Mouse (Mus musculus): Measurements from ENCODE around the gene Gm6370. TPM values are rescaled to one million over a fixed set of nuclear protein-coding genes. Genes with fewer than 3 reads are reported as not detected.
"Not testable (repeated sequence)": the region's sequence is repeated elsewhere in the genome, so short reads cannot be mapped to it uniquely, and the experiment has no call there.

The Gm6370 gene
- not detected for total RNA-seq (2018; cell fraction: chromatin; rRNA removed)
- total RNA-seq (2018; cell fraction: cytosol; rRNA removed), result not detected
- total RNA-seq (2018; cell fraction: nucleus; rRNA removed), result not detected
- not detected in 3 replicates for polyA plus RNA-seq (2018)

DNA sequence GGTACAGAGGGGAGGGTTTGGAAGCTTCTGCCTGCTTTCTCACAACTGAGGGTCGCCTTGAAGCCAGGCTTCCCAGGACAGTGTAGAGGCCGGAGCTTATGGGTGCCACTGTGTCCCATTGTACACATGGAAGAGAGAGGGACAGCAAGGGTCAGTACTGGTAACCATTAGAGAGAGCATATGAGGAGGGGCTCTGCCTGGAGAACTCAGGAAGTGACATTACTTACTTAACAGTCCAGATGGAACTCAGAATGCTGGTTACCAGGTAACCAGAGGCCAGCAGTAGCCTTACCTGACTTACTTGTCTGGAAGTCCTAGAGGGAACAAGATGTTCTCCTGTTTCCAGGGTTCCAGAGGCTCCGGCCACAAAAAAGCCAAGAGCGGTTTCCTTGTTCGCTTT is at the start of gene Gm6370:
Gm6370 (plus strand) TSS at position 301 of the 400 bp plus-strand sequence.
- H3K79me2 ChIP-seq (ENCODE audit: inconsistent target); H3K36me3 ChIP-seq (ENCODE audit: inconsistent target); H3K27ac ChIP-seq; H3K4me3 ChIP-seq (ENCODE audit: inconsistent target): not testable (repeated sequence)
- no CpG with 5 or more reads among the region's 5 CpGs for WGBS (ENCODE audit: missing documents)

DNA sequence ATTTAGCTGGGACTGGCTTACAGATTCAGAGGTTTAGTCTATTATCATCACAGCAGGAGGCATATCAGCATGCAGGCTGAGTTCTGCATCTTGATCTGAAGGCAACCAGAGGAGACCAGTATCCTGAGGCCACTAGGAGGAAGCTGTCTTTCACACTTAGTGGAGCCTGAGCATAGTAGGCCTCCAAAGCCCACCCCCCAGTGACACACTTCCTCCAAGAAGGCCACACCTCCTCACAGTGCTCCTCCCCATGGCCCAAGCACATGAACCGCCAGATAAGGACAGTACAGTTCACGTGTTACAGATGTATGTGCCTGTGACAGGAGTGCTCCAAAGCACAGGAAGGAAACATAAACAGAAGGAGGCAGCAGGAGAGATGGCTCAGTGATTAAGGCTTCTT is 48.4 kb upstream of the Gm6370 start:
- no peaks in the 10 kb centered on the region for H3K79me2 ChIP-seq (ENCODE audit: inconsistent target)
- WGBS (ENCODE audit: missing documents), result 36% methylated on average over 2 of the region's 2 CpGs
- no peak overlapping the region for H3K27ac ChIP-seq
- no peak overlapping the region for H3K4me3 ChIP-seq (ENCODE audit: inconsistent target)
- no peaks in the 10 kb centered on the region for H3K36me3 ChIP-seq (ENCODE audit: inconsistent target)

DNA sequence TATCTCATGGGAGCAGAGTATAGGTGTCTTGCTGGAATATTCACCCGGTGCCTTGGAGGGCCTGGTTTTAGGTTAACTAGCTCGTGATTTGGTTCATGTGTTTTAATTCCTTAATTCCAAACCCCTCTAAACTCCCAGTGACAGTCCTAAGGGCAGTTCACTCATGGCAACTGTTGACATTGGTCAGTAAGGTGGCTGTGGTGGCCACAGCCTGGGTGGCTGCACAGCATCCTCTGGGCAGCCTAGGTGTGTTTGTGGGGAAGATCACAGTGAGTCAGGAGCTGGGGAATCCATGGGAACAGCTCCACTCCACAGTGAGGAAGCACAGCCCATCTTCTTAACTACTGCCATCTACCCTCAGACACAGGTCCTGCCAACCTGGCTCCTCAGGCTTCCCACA is 44.5 kb upstream of the Gm6370 start:
- WGBS (ENCODE audit: missing documents), result 83% methylated on average over 2 of the region's 2 CpGs
- Histone ChIP-seq H3K27ac (no peak overlapping the region), H3K79me2 (ENCODE audit: inconsistent target) (no peaks in the 10 kb centered on the region), H3K36me3 (ENCODE audit: inconsistent target) (no peaks in the 10 kb centered on the region), H3K4me3 (ENCODE audit: inconsistent target) (no peak overlapping the region)

DNA sequence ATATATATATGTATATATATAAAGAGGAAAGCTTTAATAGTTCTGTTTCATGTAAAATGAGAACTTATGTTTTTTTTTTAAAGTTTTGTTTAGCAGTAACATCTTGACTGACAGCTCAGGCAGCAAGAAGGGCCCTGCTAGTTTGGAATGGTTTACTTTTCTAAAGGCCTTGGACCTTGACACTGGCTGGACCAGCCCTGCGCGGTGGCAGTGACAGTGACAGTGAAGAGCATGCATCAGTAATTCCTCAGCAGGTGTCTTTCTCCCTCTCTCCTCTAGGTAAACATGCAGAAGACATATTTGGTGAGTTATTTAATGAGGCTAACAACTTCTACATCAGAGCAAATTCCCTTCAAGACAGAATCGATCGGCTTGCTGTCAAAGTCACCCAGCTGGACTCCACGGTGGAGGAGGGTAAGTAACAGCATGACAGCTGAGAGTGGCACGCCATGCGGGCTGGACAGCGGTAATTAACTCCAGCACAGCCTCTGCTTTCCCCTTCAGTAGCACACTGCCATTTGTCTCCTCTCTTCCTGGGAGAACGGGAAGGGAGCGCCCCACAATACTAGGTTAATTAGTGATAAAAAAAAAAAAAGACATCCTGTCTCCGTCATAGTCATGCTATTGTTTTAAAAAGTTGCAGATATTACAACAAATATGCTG is 39.4 kb upstream of the Gm6370 start:
- 89% methylated on average over 11 of the region's 11 CpGs for WGBS (ENCODE audit: missing documents)

DNA sequence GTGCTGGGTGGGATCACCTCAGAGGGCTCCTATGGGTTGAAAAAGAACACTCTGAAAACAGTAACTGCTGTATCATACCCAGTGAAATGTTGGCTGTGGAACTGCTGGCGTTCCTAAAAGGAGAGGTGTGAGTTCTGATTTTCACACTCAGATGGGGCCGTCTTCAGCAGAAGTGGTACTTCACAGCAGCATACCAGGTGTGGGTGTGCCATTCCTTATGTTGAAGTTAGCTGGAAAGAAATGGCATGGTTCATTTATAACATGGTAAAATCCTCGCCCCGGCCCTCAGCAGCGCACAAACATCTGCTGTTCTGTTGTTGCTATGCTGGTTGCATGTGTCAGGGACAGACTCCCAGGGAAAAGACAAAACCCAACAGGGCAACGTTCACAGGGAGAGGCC is 37.6 kb upstream of the Gm6370 start:
- no peak overlapping the region for H3K27ac ChIP-seq
- H3K36me3 ChIP-seq (ENCODE audit: inconsistent target), result no peaks in the 10 kb centered on the region
- H3K4me3 ChIP-seq (ENCODE audit: inconsistent target), result no peak overlapping the region
- no peaks in the 10 kb centered on the region for H3K79me2 ChIP-seq (ENCODE audit: inconsistent target)
- 88% methylated on average over 6 of the region's 6 CpGs for WGBS (ENCODE audit: missing documents)

More for the DNA sequence above, 39.4 kb upstream of the Gm6370 start:
- H3K36me3 ChIP-seq (ENCODE audit: inconsistent target), result no peaks in the 10 kb centered on the region
- H3K27ac ChIP-seq, result no peak overlapping the region
- H3K79me2 ChIP-seq (ENCODE audit: inconsistent target), result no peaks in the 10 kb centered on the region
- H3K4me3 ChIP-seq (ENCODE audit: inconsistent target), result no peak overlapping the region

DNA sequence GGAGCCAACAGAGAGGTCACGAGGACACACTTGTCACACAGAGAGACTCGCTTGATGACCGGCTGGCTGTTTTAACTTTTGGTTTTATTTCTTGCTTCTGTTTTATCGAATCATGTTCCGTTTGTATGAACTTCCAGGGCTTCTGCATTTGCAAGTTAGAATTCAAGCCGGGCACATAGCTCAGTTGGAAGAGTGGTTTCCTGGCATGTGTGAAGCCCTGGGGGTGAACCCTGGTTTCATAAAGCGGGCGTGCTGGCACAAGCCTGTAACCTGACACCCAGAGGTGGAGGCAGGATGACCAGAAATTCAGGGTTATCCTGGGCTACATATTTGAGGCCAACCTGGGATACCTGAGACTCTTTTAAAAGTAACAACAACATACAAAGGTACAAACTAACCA is 29.6 kb upstream of the Gm6370 start:
- no peak overlapping the region for H3K4me3 ChIP-seq (ENCODE audit: inconsistent target)
- no peaks in the 10 kb centered on the region for H3K36me3 ChIP-seq (ENCODE audit: inconsistent target)
- H3K27ac ChIP-seq, result no peak overlapping the region
- 28% methylated on average over 8 of the region's 8 CpGs for WGBS (ENCODE audit: missing documents)
- no peaks in the 10 kb centered on the region for H3K79me2 ChIP-seq (ENCODE audit: inconsistent target)

DNA sequence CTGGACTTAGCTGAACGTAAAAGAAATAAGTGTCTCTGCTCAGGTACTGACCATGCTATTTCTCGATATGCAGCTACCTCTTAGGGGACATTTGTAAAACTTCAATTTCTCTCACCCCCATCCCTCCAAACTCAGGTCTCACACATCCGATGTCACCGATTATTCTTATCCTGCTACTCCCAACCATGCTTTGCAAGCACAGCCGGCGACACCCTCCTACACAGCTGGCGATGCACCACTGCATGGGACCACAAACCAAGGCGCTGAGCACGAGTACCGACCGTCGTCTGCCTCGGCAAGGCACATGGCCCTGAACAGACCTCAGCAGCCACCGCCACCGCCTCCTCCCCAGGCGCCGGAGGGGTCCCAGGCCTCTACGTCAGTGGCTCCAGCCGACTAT is 24.5 kb upstream of the Gm6370 start:
- no peak overlapping the region for H3K4me3 ChIP-seq (ENCODE audit: inconsistent target)

DNA sequence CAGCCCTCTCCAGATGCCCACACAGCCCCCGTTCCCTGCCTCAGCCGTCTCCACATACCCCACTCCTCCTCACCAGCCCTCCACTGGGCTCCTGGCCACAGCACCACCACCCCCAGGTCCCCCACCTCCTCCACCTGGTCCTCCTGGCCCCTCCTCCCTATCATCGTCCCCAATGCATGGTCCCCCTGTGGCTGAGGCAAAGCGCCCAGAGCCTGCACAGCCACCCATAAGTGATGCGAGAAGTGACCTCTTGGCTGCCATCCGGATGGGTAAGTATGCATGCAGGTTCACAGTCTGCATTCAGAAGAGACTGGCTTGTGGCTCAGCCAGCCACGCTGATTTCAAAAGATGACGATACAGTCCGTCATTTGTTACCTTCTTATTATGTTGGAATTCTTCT is 22.9 kb upstream of the Gm6370 start:
- no peaks in the 10 kb centered on the region for H3K36me3 ChIP-seq (ENCODE audit: inconsistent target)
- 91% methylated on average over 7 of the region's 9 CpGs for WGBS (ENCODE audit: missing documents)
- H3K27ac ChIP-seq, result no peak overlapping the region
- no peak overlapping the region for H3K4me3 ChIP-seq (ENCODE audit: inconsistent target)
- H3K79me2 ChIP-seq (ENCODE audit: inconsistent target), result no peaks in the 10 kb centered on the region

More for the DNA sequence above, 24.5 kb upstream of the Gm6370 start:
- Histone ChIP-seq H3K36me3 (ENCODE audit: inconsistent target) (no peaks in the 10 kb centered on the region), H3K27ac (no peak overlapping the region), H3K79me2 (ENCODE audit: inconsistent target) (no peaks in the 10 kb centered on the region)
- WGBS (ENCODE audit: missing documents), result 95% methylated on average over 19 of the region's 19 CpGs

DNA sequence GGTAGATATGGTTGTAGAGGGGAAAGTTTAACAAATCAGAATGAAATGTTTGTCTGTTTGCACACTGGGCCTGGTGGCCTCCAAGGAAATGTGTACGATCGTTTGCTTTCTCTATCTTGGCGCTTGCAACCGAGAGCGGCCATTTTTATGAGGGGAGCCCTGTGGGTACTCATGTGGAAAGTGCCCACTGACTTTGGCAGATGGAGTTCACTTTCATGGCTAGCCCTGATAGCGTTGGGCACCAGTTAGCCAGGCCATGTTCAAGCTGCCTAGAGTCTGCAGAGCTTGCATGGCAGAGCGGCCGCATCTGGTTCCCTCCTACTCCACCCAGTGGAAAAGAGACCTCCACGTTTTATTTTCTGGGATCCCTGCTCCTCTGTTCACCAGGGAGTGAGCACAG is 20.3 kb upstream of the Gm6370 start:
- Histone ChIP-seq H3K27ac (no peak overlapping the region), H3K36me3 (ENCODE audit: inconsistent target) (no peaks in the 10 kb centered on the region), H3K4me3 (ENCODE audit: inconsistent target) (no peak overlapping the region), H3K79me2 (ENCODE audit: inconsistent target) (no peaks in the 10 kb centered on the region)
- WGBS (ENCODE audit: missing documents), result 83% methylated on average over 9 of the region's 9 CpGs

DNA sequence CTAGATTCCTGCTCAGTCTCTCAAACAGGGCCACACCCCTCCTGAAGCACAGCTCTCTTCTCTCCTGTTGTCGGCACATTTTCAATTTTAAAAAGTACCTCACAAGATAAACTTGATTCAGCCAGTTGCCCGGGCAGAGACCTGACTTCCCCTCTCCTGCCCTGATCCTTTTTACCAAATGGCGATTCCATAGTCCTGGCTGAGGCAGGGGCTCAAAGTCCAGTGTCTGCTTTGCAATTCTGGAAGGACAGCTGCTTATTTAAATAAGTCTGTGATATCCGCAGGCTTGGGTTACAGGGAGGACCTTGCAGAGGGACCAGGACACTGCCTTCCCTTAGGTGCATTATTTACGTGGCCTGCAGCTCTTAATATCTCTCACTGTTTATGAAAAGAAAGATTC is 19.9 kb upstream of the Gm6370 start:
- no peaks in the 10 kb centered on the region for H3K79me2 ChIP-seq (ENCODE audit: inconsistent target)
- no peaks in the 10 kb centered on the region for H3K36me3 ChIP-seq (ENCODE audit: inconsistent target)
- 91% methylated on average over 5 of the region's 5 CpGs for WGBS (ENCODE audit: missing documents)
- H3K4me3 ChIP-seq (ENCODE audit: inconsistent target), result no peak overlapping the region
- H3K27ac ChIP-seq, result no peak overlapping the region

DNA sequence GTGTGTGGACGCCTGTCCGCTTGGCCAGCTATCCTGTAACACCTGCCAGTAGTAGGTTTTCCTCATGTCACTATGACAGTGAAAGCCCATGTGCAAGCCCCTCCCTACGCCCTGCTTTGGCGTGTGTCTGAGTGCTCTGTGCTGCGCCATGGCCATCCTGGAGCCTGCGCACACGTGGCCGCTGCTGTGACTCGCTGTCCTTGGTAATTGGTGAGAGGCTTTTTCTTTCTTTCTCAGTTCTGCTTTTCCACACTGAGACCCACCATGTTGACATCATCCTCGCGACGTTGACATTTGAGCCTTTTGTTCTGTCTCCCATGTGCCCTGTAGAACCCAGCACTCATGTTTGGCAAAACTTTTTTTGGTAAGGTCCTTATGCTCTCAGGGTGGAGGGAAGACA is 19.3 kb upstream of the Gm6370 start:
- 82% methylated on average over 9 of the region's 12 CpGs for WGBS (ENCODE audit: missing documents)
- Histone ChIP-seq H3K27ac (no peak overlapping the region), H3K79me2 (ENCODE audit: inconsistent target) (no peaks in the 10 kb centered on the region), H3K4me3 (ENCODE audit: inconsistent target) (no peak overlapping the region), H3K36me3 (ENCODE audit: inconsistent target) (no peaks in the 10 kb centered on the region)

DNA sequence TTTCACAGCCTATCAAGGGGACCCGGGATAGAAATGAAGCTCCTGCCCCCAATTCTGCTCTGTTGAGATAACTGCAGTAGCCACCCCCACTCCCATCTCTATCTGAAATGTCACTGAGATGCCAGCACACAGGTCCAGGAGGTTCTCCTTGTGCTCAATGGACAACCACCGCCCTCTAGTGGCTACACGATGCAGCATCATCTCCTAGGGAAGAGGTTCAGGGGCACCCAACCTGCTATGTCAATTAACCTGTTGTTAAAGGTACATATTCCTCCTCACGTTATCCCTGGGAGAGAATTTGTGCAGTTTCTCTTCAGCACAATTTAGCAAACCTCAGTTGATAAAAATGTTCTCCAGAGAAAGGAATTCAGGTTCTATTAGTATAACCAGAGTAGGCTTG is 11.6 kb upstream of the Gm6370 start:
- not testable (repeated sequence) for H3K27ac ChIP-seq; H3K4me3 ChIP-seq (ENCODE audit: inconsistent target); H3K79me2 ChIP-seq (ENCODE audit: inconsistent target); H3K36me3 ChIP-seq (ENCODE audit: inconsistent target)
- WGBS (ENCODE audit: missing documents), result 20% methylated on average over 2 of the region's 4 CpGs

DNA sequence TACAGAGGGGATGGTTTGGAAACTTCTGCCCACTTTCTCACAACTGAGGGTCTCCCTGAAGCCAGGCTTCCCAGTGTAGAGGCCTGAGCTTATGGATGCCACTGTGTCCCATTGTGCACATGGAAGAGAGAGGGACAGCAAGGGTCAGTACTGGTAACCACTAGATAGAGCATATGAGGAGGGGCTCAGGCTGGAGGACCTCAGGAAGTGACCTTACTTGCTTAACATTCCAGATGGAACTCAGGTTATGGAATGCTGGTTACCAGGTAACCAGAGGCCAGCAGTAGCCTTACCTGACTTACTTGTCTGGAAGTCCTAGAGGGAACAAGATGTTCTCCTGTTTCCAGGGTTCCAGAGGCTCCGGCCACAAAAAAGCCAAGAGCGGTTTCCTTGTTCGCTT is 9.5 kb upstream of the Gm6370 start, which contains the start of gene Gm6408:
Gm6408 (plus strand) TSS at position 301 of the 400 bp plus-strand sequence.
- not testable (repeated sequence) for H3K79me2 ChIP-seq (ENCODE audit: inconsistent target); H3K27ac ChIP-seq; H3K36me3 ChIP-seq (ENCODE audit: inconsistent target); H3K4me3 ChIP-seq (ENCODE audit: inconsistent target)
- no CpG with 5 or more reads among the region's 3 CpGs for WGBS (ENCODE audit: missing documents)

DNA sequence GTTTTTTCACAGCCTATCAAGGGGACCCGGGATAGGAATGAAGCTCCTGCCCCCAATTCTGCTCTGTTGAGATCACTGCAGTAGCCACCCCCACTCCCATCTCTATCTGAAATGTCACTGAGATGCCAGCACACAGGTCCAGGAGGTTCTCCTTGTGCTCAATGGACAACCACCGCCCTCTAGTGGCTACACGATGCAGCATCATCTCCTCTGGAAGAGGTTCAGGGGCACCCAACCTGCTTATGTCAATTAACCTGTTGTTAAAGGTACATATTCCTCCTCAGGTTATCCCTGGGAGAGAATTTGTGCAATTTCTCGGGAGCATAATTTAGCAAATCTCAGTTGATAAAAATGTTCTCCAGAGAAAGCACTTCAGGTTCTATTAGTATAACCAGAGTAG is 2.2 kb upstream of the Gm6370 start:
- not testable (repeated sequence) for H3K4me3 ChIP-seq (ENCODE audit: inconsistent target); H3K36me3 ChIP-seq (ENCODE audit: inconsistent target); H3K79me2 ChIP-seq (ENCODE audit: inconsistent target); H3K27ac ChIP-seq
- WGBS (ENCODE audit: missing documents), result 7% methylated on average over 3 of the region's 4 CpGs

DNA sequence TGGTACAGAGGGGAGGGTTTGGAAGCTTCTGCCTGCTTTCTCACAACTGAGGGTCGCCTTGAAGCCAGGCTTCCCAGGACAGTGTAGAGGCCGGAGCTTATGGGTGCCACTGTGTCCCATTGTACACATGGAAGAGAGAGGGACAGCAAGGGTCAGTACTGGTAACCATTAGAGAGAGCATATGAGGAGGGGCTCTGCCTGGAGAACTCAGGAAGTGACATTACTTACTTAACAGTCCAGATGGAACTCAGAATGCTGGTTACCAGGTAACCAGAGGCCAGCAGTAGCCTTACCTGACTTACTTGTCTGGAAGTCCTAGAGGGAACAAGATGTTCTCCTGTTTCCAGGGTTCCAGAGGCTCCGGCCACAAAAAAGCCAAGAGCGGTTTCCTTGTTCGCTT is 10.9 kb downstream of the Gm6370 start, which contains the start of gene 4930449I24Rik:
4930449I24Rik (plus strand) TSS at position 301 of the 400 bp plus-strand sequence.
- WGBS (ENCODE audit: missing documents), result no CpG with 5 or more reads among the region's 5 CpGs
- not testable (repeated sequence) for H3K79me2 ChIP-seq (ENCODE audit: inconsistent target); H3K4me3 ChIP-seq (ENCODE audit: inconsistent target); H3K27ac ChIP-seq; H3K36me3 ChIP-seq (ENCODE audit: inconsistent target)

DNA sequence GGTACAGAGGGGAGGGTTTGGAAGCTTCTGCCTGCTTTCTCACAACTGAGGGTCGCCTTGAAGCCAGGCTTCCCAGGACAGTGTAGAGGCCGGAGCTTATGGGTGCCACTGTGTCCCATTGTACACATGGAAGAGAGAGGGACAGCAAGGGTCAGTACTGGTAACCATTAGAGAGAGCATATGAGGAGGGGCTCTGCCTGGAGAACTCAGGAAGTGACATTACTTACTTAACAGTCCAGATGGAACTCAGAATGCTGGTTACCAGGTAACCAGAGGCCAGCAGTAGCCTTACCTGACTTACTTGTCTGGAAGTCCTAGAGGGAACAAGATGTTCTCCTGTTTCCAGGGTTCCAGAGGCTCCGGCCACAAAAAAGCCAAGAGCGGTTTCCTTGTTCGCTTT is 22.7 kb downstream of the Gm6370 start, which contains the start of gene Gm3402:
Gm3402 (plus strand) TSS at position 301 of the 400 bp plus-strand sequence.
- H3K4me3 ChIP-seq (ENCODE audit: inconsistent target); H3K27ac ChIP-seq: not testable (repeated sequence)
- WGBS (ENCODE audit: missing documents), result no CpG with 5 or more reads among the region's 5 CpGs

More for the DNA sequence above, 22.7 kb downstream of the Gm6370 start, which contains the start of gene Gm3402:
- not testable (repeated sequence) for H3K79me2 ChIP-seq (ENCODE audit: inconsistent target); H3K36me3 ChIP-seq (ENCODE audit: inconsistent target)

All from macrophage (primary cell).